Mouse (Mus musculus) brain, embryonic 18.5 days (tissue): ENCODE measurements around the gene Adcyap1.

Source experiments
- DNase-seq: peaks from one replicate; pipeline ENCODE4 v3.0.0-alpha.2; 2012; ENCODE audit warnings: low read depth, low spot score

Adcyap1 gene

DNA sequence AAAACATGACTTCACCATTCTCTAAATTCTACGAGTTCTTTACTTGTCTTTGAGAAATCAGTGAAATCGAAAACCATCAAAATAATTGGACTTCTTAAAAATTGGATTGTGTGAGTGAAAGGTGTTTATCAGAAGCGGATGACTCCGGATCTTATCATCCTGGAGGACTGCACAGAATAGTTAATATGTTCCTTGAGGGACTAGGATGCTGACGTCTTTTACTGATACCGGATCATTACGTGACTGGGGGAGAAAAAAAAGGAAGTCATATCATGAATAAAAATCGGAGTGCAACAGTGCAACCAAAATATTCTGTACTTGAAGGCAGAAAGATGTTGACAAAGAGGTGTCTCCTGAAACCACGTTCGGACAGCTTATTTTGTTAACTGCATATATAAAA lies at the start of gene Adcyap1:
Gene Adcyap1 (plus strand): TSS at position 301 of the 400 bp plus-strand sequence.
- no peak for DNase-seq

- peak; percentile 10 for DNase-seq
These were observed 40.5 kb upstream of the Adcyap1 start for GRCm38 (mm10) chr17:93158280-93158851.

- no peak for DNase-seq
These were observed 29.2 kb upstream of the Adcyap1 start for GRCm38 (mm10) chr17:93169572-93169971.

- no peak for DNase-seq
These were observed 2.0 kb upstream of the Adcyap1 start for GRCm38 (mm10) chr17:93196846-93197245.

GRCm38 (mm10) chr17:93198213-93198612 lies 604 bp upstream of the Adcyap1 start:
- no peak for DNase-seq

DNA sequence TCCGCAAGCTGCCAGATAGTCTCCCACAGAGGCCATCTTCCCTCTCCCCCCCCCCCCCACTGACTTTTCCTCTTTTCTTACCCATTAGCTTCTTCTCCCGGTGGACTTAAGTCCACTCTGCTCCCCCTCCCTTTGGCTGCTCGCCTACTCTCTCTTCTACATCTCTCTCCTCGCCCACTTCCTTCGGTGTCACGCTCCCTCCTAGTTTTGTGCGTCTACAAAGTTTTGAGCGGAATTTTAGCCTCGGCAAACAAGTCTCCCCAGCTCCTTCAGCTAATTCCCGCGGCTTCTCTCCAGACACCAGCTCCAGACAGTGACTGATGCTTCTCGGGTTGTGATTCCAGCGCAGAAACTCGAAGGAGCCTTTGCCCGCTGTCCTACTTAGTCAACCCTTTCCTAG lies 401 bp downstream of the Adcyap1 start:
- no peak for DNase-seq

DNA sequence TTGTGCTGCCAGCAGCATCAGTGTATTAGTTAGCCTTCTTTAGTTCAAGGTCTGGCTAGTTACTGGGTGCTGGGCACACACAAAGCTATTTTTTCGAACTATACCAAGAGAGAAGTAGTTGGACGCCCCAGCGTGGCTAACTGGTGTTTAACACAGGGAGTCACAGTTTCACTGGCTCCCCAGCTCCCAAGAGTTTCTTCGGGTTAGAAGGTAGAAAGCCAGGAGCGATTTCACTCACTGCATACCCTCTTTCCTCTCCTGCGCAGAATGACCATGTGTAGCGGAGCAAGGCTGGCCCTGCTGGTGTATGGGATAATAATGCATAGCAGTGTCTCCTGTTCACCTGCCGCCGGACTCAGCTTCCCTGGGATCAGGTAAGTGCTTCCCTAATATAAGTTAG lies 930 bp downstream of the Adcyap1 start:
- DNase-seq, result no peak

GRCm38 (mm10) chr17:93200386-93201264 lies 1.8 kb downstream of the Adcyap1 start:
- DNase-seq, result no peak

- no peak for DNase-seq
These were observed 2.6 kb downstream of the Adcyap1 start for GRCm38 (mm10) chr17:93201265-93201925.

- DNase-seq, result no peak
These were observed 3.6 kb downstream of the Adcyap1 start for GRCm38 (mm10) chr17:93202165-93203075.

DNA sequence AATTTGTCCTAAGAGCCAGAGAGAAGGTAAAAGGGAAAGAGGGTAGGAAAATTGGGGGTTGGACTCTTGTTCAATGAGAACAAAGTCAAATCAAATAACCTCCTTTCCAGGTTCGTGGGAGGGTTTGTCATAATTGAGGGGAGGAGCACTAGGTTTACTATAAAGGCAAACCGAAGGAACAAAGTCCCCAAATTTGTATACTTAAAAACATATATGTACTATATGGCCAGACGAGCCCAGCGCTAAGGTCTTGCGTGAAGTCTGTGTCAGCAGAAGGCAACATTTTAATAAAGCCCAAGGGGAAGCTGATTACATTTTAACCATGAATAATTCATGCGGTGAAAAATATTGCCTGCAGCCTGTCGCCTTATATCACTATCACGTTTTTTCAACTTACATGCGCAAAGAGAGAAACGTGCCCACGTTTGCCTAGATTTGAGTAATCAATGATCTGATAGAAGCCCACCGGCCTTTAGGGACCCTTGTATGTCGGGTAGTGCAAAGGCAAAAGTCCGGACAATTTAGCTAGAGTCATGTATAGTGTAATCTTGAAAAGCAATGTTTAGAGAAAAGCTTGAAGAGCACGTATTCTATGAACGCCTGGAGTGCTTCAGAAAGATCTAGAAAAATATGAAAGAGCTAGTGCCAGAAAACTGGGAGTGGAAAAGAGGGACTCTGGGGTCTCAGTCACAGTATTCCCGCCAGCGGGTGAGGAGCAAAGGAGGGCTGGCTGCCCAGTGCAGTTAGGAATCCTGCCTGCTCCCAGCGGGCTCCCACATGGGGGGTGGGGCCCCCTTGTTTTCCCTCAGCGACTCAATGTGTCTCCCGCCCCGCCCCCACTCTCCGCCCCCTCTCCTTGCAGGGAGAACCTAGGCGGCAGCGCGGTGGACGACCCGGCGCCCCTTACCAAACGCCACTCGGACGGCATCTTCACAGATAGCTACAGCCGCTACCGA lies 4.5 kb downstream of the Adcyap1 start:
- DNase-seq, result no peak

DNA sequence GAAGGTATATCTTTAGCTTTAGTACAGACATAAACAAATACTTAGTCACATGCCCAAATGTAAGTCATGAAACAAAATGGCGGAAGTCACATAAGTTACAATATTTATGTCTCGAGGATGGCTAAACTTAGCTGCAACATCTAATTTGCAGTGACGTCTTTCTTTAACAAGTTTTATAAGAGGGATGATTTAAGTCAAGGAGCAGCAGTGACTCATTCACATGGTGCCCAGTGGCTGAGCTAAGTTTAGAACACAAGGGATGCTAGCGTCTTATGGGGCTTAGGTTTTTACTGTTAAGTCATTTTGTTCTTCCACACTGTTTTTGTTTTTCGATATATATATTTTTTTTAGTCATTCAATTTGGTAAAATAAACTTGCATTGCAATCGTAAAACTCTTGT lies 19.0 kb downstream of the Adcyap1 start:
- DNase-seq, result no peak

DNA sequence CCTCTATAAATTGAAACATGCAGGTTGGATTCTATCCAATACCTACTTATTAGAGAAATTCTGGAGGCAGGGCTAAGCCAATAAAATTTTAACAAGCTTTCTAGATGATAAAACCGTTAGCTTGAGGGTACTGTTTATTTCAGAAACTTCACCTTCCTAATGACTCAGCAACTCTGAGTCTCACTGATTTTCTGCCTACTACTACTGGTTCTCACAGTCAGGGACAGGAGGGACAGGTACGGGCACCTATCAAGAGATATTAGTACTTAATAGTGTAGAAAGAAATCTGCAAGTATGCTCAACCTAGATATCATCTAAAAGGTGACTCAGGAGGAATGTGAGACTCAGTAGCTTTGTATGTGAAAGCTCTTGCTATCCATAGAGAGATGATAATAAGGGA lies 19.8 kb downstream of the Adcyap1 start:
- DNase-seq, result no peak

- no peak for DNase-seq
These were observed 38.5 kb downstream of the Adcyap1 start for GRCm38 (mm10) chr17:93237355-93237754.
